Mouse (Mus musculus): ENCODE results near the gene Cdrt4.

The Cdrt4 gene

GRCm38 (mm10) chr11:63035420-63036211, 84.6 kb downstream of the Cdrt4 start:
- DNase-seq (ENCODE audit: low read depth, low spot score): no peak

GRCm38 (mm10) chr11:63040002-63040661, 89.1 kb downstream of the Cdrt4 start:
- DNase-seq (ENCODE audit: low read depth, low spot score): peak; percentile 20

All from WW6 (cell line).